Mouse (Mus musculus) heart, embryonic 12.5 days (tissue): ENCODE results near the gene Nkx2-1. TPM values are rescaled to one million over a fixed set of nuclear protein-coding genes. Genes with fewer than 3 reads are reported as not detected.
A peak's percentile ranks its signal among the peaks of the same experiment; 100 is the strongest.

Source experiments
- ATAC-seq: fragments of 200-750 bp; cut with Nextera tagmentation; 2 replicates; pipeline ENCODE4 v1.8.0; 2017; ENCODE audit warnings: moderate TSS enrichment, moderate library complexity; ENCODE audit not compliant: insufficient number of reproducible peaks, low FRiP score
- H3K27ac ChIP-seq: fragments of 300-500 bp; sonication (generic); 2 replicates; pipeline ENCODE4 v1.5.1; 2016; ENCODE audit warnings: mild to moderate bottlenecking, moderate library complexity; ENCODE audit not compliant: poor library complexity, severe bottlenecking
- H3K27me3 ChIP-seq: fragments of 300-500 bp; sonication (generic); replicated peaks from 2 replicates; pipeline ENCODE4 v1.6.1; 2016; ENCODE audit warnings: mild to moderate bottlenecking, moderate library complexity
- H3K36me3 ChIP-seq: fragments of 300-500 bp; sonication (generic); 2 replicates; pipeline ENCODE4 v1.6.1; 2016; ENCODE audit warnings: mild to moderate bottlenecking, moderate library complexity
- H3K4me1 ChIP-seq: fragments of 300-500 bp; sonication (generic); replicated peaks from 2 replicates; pipeline ENCODE4 v1.6.1; 2016; ENCODE audit warnings: mild to moderate bottlenecking
- H3K4me2 ChIP-seq: fragments of 300-500 bp; sonication (generic); 2 replicates; pipeline ENCODE4 v1.6.1; 2016; ENCODE audit warnings: mild to moderate bottlenecking, moderate library complexity
- H3K4me3 ChIP-seq: fragments of 300-500 bp; sonication (generic); 2 replicates; pipeline ENCODE4 v1.5.1; 2016; ENCODE audit warnings: mild to moderate bottlenecking
- H3K9ac ChIP-seq: fragments of 300-500 bp; sonication (generic); 2 replicates; pipeline ENCODE4 v1.6.1; 2016; ENCODE audit warnings: mild to moderate bottlenecking, moderate library complexity
- H3K9me3 ChIP-seq: fragments of 300-500 bp; sonication (generic); replicated peaks from 2 replicates; pipeline ENCODE4 v1.6.1; 2016; ENCODE audit warnings: mild to moderate bottlenecking, moderate library complexity
- WGBS: fragments of 180-500 bp; shearing (Covaris S2); methylation state at CpG from one replicate; pipeline ENCODE4 v1.1.7; 2016; 5-methylcytosine and 5-hydroxymethylcytosine counted together
- polyA plus RNA-seq: library from polyadenylated mRNA; unstranded; fragments of >200 nt; fragmentation: Nextera tagmentation; extraction: Ambion mirVana; gene quantifications from 2 replicates; pipeline ENCODE4 v1.2.1, GENCODE M21; 2016

Gene Nkx2-1
- polyA plus RNA-seq, 1 experiment from 2014 or later: 0.11 TPM

GRCm38 (mm10) chr12:56522191-56522590, 14.5 kb downstream of the Nkx2-1 start:
- H3K4me2 ChIP-seq: no peak overlapping the region
- 32% methylated on average over 4 of the region's 4 CpGs for WGBS
- no peaks in the 10 kb centered on the region for H3K9me3 ChIP-seq
- no peaks in the 10 kb centered on the region for H3K36me3 ChIP-seq
- no peak overlapping the region for H3K9ac ChIP-seq
- peaks cover 6% of the 10 kb centered on the region for H3K4me1 ChIP-seq
- H3K27me3 ChIP-seq: peaks cover 88% of the 10 kb centered on the region
- no peak overlapping the region for H3K27ac ChIP-seq
- no peak for ATAC-seq
- no peak overlapping the region for H3K4me3 ChIP-seq

GRCm38 (mm10) chr12:56521106-56521840, 15.4 kb downstream of the Nkx2-1 start:
- H3K4me2 ChIP-seq: peak overlapping the region; percentile 56
- H3K9ac ChIP-seq: no peak overlapping the region
- H3K4me3 ChIP-seq: peak overlapping the region; percentile 33
- ATAC-seq: no peak
- under 1% methylated on average over 33 of the region's 33 CpGs for WGBS
- no peak overlapping the region for H3K27ac ChIP-seq
- peaks cover 82% of the 10 kb centered on the region for H3K27me3 ChIP-seq
- no peaks in the 10 kb centered on the region for H3K9me3 ChIP-seq
- no peaks in the 10 kb centered on the region for H3K36me3 ChIP-seq
- peaks cover 6% of the 10 kb centered on the region for H3K4me1 ChIP-seq

- no peaks in the 10 kb centered on the region for H3K9me3 ChIP-seq
- peaks cover 75% of the 10 kb centered on the region for H3K27me3 ChIP-seq
- no peaks in the 10 kb centered on the region for H3K36me3 ChIP-seq
- H3K4me1 ChIP-seq: peaks cover 6% of the 10 kb centered on the region
- H3K9ac ChIP-seq: no peak overlapping the region
- ATAC-seq: no peak
- H3K4me2 ChIP-seq: peak overlapping the region; percentile 56
- H3K27ac ChIP-seq: no peak overlapping the region
- H3K4me3 ChIP-seq: peak overlapping the region; percentile 33
- 1% methylated on average over 22 of the region's 22 CpGs for WGBS
Measured at GRCm38 (mm10) chr12:56520396-56521105, 16.2 kb downstream of the Nkx2-1 start.

GRCm38 (mm10) chr12:56519738-56520191, 16.9 kb downstream of the Nkx2-1 start:
- WGBS: under 1% methylated on average over 30 of the region's 30 CpGs
- peak; percentile 42 for ATAC-seq

GRCm38 (mm10) chr12:56519071-56519737, 17.5 kb downstream of the Nkx2-1 start:
- no peak for ATAC-seq
- no peak overlapping the region for H3K27ac ChIP-seq
- peak overlapping the region; percentile 56 for H3K4me2 ChIP-seq
- peak overlapping the region; percentile 26; the same call in 1 of the 2 replicates for H3K4me3 ChIP-seq
- H3K36me3 ChIP-seq: no peaks in the 10 kb centered on the region
- H3K27me3 ChIP-seq: peaks cover 68% of the 10 kb centered on the region
- WGBS: 23% methylated on average over 13 of the region's 13 CpGs
- no peaks in the 10 kb centered on the region for H3K9me3 ChIP-seq
- peaks cover 6% of the 10 kb centered on the region for H3K4me1 ChIP-seq
- no peak overlapping the region for H3K9ac ChIP-seq

More at GRCm38 (mm10) chr12:56519738-56520191, 16.9 kb downstream of the Nkx2-1 start:
- Histone ChIP-seq H3K9me3 (no peaks in the 10 kb centered on the region), H3K27me3 (peaks cover 73% of the 10 kb centered on the region), H3K9ac (no peak overlapping the region), H3K4me2 (peak overlapping the region; percentile 56), H3K36me3 (no peaks in the 10 kb centered on the region), H3K4me1 (peaks cover 6% of the 10 kb centered on the region), H3K4me3 (peak overlapping the region; percentile 26; the same call in 1 of the 2 replicates), H3K27ac (no peak overlapping the region)

- no peak overlapping the region for H3K9ac ChIP-seq
- H3K36me3 ChIP-seq: no peaks in the 10 kb centered on the region
- peaks cover 60% of the 10 kb centered on the region for H3K27me3 ChIP-seq
- H3K27ac ChIP-seq: no peak overlapping the region
- WGBS: 63% methylated on average over 5 of the region's 5 CpGs
- no peak overlapping the region for H3K4me2 ChIP-seq
- no peak overlapping the region for H3K4me3 ChIP-seq
- H3K9me3 ChIP-seq: no peaks in the 10 kb centered on the region
- H3K4me1 ChIP-seq: peaks cover 6% of the 10 kb centered on the region
- no peak for ATAC-seq
Measured at GRCm38 (mm10) chr12:56518221-56518620, 18.5 kb downstream of the Nkx2-1 start.

GRCm38 (mm10) chr12:56514831-56515230, 21.9 kb downstream of the Nkx2-1 start:
- Histone ChIP-seq H3K4me1 (peaks cover 4% of the 10 kb centered on the region), H3K9me3 (no peaks in the 10 kb centered on the region), H3K4me2 (no peak overlapping the region), H3K27me3 (peaks cover 35% of the 10 kb centered on the region), H3K9ac (no peak overlapping the region), H3K36me3 (no peaks in the 10 kb centered on the region), H3K27ac (no peak overlapping the region), H3K4me3 (no peak overlapping the region)
- 73% methylated on average over 5 of the region's 5 CpGs for WGBS
- no peak for ATAC-seq

GRCm38 (mm10) chr12:56508413-56508812, 28.3 kb downstream of the Nkx2-1 start:
- H3K27me3 ChIP-seq: 0 out of 2 replicates have a peak, but pooled peaks cover 5% of the 10 kb centered on the region
- H3K4me3 ChIP-seq: no peak overlapping the region
- 49% methylated on average over 8 of the region's 8 CpGs for WGBS
- no peak for ATAC-seq
- H3K9ac ChIP-seq: no peak overlapping the region
- no peak overlapping the region for H3K27ac ChIP-seq
- no peaks in the 10 kb centered on the region for H3K9me3 ChIP-seq
- H3K36me3 ChIP-seq: no peaks in the 10 kb centered on the region
- no peaks in the 10 kb centered on the region for H3K4me1 ChIP-seq
- no peak overlapping the region for H3K4me2 ChIP-seq

- no peaks in the 10 kb centered on the region for H3K4me1 ChIP-seq
- H3K9ac ChIP-seq: no peak overlapping the region
- no peak for ATAC-seq
- H3K27me3 ChIP-seq: no peaks in the 10 kb centered on the region
- no peaks in the 10 kb centered on the region for H3K36me3 ChIP-seq
- H3K27ac ChIP-seq: no peak overlapping the region
- no peaks in the 10 kb centered on the region for H3K9me3 ChIP-seq
- no peak overlapping the region for H3K4me3 ChIP-seq
- WGBS: 18% methylated on average over 3 of the region's 3 CpGs
- no peak overlapping the region for H3K4me2 ChIP-seq
Measured at GRCm38 (mm10) chr12:56487046-56487445, 49.7 kb downstream of the Nkx2-1 start.

GRCm38 (mm10) chr12:56482606-56483005, 54.1 kb downstream of the Nkx2-1 start:
- H3K27ac ChIP-seq: no peak overlapping the region
- no peak for ATAC-seq
- WGBS: 82% methylated on average over 10 of the region's 10 CpGs
- H3K9me3 ChIP-seq: no peaks in the 10 kb centered on the region
- no peak overlapping the region for H3K4me3 ChIP-seq
- no peaks in the 10 kb centered on the region for H3K27me3 ChIP-seq
- H3K9ac ChIP-seq: no peak overlapping the region
- H3K4me2 ChIP-seq: no peak overlapping the region
- H3K36me3 ChIP-seq: no peaks in the 10 kb centered on the region
- no peaks in the 10 kb centered on the region for H3K4me1 ChIP-seq
